Mouse (Mus musculus) forebrain, embryonic 10.5 days (tissue): Measurements from ENCODE around the gene Eva1c. TPM values are rescaled to one million over a fixed set of nuclear protein-coding genes. Genes with fewer than 3 reads are reported as not detected.
A peak's percentile ranks its signal among the peaks of the same experiment; 100 is the strongest.

ENCODE experiments used
- DNase-seq: peaks from one replicate; pipeline ENCODE4 v3.0.0-alpha.2; 2017; ENCODE audit warnings: low spot score; ENCODE audit errors: extremely low spot score
- H3K27ac ChIP-seq: fragments of 300-500 bp; sonication (generic); 2 replicates; pipeline ENCODE4 v1.5.1; 2016; ENCODE audit warnings: mild to moderate bottlenecking
- H3K27me3 ChIP-seq: fragments of 300-500 bp; sonication (generic); 2 replicates; pipeline ENCODE4 v1.6.1; 2016; ENCODE audit warnings: mild to moderate bottlenecking; ENCODE audit not compliant: poor library complexity, severe bottlenecking
- H3K36me3 ChIP-seq: fragments of 300-500 bp; sonication (generic); replicated peaks from 2 replicates; pipeline ENCODE4 v1.6.1; 2016; ENCODE audit warnings: mild to moderate bottlenecking, moderate library complexity
- H3K4me1 ChIP-seq: fragments of 300-500 bp; sonication (generic); 2 replicates; pipeline ENCODE4 v1.6.1; 2016
- H3K4me3 ChIP-seq: fragments of 300-500 bp; sonication (generic); 2 replicates; pipeline ENCODE4 v1.5.1; 2016; ENCODE audit warnings: mild to moderate bottlenecking, moderate library complexity
- H3K9me3 ChIP-seq: fragments of 300-500 bp; sonication (generic); 2 replicates; pipeline ENCODE4 v1.6.1; 2016; ENCODE audit warnings: mild to moderate bottlenecking, moderate library complexity
- WGBS: fragments of 180-500 bp; shearing (Covaris S2); methylation state at CpG from one replicate; pipeline ENCODE4 v1.1.7; 2016; 5-methylcytosine and 5-hydroxymethylcytosine counted together
- polyA plus RNA-seq: library from polyadenylated mRNA; unstranded; fragments of >200 nt; fragmentation: Nextera tagmentation; extraction: Ambion mirVana; gene quantifications from 2 replicates; pipeline ENCODE4 v1.2.1, GENCODE M21; 2016

Eva1c gene
- polyA plus RNA-seq, 1 experiment from 2014 or later = 0.48 TPM

DNA sequence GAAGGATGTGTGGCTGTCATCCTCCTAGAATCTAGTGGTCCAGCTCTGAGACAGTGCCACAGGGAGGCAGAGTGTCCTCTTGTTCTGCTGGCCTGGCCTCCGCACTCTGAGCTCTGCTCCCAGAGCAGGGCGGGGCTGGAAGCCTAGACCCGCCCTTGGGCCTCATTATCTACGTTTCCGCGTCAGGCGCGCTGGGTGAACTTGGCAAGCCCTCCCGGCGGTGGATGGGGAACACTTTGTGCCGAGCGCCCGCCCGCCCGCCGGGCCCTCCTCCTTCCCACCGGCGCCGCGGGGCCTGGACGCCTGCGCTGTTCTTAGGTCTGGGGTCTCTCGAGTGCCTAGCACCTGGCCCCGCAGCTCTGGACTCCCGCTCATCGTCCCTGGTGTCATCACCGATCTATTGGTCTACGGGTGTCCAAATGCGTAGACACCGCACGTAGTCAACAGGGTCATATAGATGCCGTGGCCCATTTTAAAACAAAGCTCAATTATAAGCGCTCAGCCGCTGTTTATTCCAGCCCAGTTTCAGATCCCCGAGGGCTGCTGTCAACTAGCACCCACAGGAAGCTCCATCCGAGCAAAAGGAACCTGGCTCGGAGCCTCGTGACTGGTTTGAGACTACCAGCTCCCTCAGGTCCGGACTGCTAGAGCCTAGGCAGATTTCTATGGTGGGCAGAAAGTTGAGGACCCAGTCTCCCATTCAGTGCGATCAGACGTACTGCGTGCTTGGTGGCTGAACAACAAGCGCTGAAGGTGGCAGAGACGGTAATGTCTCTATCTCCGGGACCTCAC, 3.6 kb downstream of the Eva1c start:
- Histone ChIP-seq H3K4me3 (peak overlapping the region; percentile 68), H3K27me3 (peaks cover 79% of the 10 kb centered on the region), H3K4me1 (peaks cover 47% of the 10 kb centered on the region), H3K9me3 (no peaks in the 10 kb centered on the region), H3K36me3 (no peaks in the 10 kb centered on the region), H3K27ac (peak overlapping the region; percentile 71)
- peak; percentile 72 for DNase-seq
- WGBS = under 1% methylated on average over 45 of the region's 45 CpGs

DNA sequence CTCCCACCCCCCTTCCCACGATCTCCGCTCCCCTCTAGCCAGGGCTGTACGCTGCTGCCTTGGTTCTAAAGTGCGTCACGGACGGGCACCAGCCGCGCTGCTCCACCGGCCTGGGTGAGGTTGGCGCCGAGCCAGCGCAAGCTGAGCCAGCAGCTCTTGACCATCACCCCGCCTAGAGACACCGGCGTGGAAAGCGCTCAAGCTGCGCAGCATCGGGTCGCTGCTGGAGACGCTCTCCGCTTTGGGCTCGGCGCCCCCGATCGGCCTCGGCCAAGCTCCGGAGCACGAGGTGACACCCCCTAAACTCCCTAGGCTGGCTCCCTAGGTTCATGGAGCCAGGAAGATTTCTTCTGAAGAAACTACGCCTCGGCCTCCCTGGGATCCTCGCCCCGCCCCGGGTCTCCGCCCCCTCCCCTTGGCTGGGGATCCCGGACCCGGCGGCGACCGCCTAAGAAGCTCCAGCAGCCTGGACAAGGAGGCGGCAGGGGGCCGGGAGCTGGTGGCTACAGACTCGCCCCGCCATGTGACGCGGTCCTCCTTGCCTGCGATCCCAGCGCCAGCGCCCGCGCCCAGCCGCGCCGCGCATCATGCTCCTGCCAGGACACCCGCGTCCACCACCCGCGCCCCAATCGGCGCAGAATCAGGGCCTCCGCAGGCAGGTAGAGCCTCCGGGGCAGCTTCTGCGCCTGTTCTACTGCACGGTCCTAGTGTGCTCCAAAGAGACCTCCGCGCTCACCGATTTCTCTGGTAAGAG, 4.3 kb downstream of the Eva1c start:
- H3K4me1 ChIP-seq = peaks cover 47% of the 10 kb centered on the region
- peaks cover 83% of the 10 kb centered on the region for H3K27me3 ChIP-seq
- H3K4me3 ChIP-seq = peak overlapping the region; percentile 68
- under 1% methylated on average over 67 of the region's 67 CpGs for WGBS
- no peaks in the 10 kb centered on the region for H3K9me3 ChIP-seq
- H3K36me3 ChIP-seq = no peaks in the 10 kb centered on the region
- DNase-seq = peak; percentile 66
- H3K27ac ChIP-seq = peak overlapping the region; percentile 71

DNA sequence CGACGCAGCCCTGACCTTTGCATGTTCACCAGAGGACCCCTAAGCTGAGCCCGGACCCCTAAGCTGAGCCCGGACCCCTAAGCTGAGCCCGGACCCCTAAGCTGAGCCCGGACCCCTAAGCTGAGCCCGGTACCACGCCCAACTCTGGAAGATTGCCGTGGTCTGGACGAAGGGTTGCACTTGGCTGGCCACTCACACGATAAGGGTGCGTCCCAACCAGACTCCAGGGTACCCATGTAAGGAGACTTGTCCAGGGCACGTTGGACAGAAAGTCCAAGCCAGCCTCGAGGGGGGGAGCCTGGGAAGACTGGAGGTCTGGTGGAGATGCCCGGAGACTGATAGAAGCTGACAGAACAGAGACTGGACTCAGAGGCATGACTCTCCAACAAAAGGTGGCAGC, 5.2 kb downstream of the Eva1c start:
- Histone ChIP-seq H3K4me1 (peaks cover 47% of the 10 kb centered on the region), H3K27me3 (peaks cover 81% of the 10 kb centered on the region)
- 26% methylated on average over 15 of the region's 15 CpGs for WGBS

DNA sequence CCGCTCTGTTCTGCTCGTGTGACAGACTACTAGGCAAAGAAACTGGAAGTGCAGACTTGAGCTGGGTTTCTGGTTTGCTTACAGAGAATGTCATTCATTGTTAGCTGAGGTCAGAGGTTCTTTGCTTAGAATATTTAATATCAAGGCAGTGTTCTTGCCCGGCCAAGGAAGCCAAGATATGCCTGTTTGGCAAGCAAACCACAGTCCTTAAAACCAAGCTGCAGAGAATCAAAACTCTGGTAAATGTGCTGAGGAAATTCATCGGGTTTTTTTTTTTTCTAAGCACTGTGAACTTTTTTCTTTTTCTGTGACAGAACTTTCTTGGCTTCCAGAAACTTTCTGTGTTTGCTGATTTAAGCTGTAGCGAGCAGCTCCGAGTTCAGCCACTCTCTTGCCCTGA, 6.0 kb downstream of the Eva1c start:
- peaks cover 47% of the 10 kb centered on the region for H3K4me1 ChIP-seq
- no peak overlapping the region for H3K27ac ChIP-seq
- H3K9me3 ChIP-seq = no peaks in the 10 kb centered on the region
- DNase-seq = no peak
- no peak overlapping the region for H3K4me3 ChIP-seq
- no peaks in the 10 kb centered on the region for H3K36me3 ChIP-seq
- H3K27me3 ChIP-seq = peaks cover 79% of the 10 kb centered on the region
- 64% methylated on average over 6 of the region's 6 CpGs for WGBS

More for the DNA sequence above, 5.2 kb downstream of the Eva1c start:
- H3K27ac ChIP-seq = no peak overlapping the region
- no peak for DNase-seq
- peak overlapping the region; percentile 68 for H3K4me3 ChIP-seq
- no peaks in the 10 kb centered on the region for H3K9me3 ChIP-seq
- no peaks in the 10 kb centered on the region for H3K36me3 ChIP-seq

DNA sequence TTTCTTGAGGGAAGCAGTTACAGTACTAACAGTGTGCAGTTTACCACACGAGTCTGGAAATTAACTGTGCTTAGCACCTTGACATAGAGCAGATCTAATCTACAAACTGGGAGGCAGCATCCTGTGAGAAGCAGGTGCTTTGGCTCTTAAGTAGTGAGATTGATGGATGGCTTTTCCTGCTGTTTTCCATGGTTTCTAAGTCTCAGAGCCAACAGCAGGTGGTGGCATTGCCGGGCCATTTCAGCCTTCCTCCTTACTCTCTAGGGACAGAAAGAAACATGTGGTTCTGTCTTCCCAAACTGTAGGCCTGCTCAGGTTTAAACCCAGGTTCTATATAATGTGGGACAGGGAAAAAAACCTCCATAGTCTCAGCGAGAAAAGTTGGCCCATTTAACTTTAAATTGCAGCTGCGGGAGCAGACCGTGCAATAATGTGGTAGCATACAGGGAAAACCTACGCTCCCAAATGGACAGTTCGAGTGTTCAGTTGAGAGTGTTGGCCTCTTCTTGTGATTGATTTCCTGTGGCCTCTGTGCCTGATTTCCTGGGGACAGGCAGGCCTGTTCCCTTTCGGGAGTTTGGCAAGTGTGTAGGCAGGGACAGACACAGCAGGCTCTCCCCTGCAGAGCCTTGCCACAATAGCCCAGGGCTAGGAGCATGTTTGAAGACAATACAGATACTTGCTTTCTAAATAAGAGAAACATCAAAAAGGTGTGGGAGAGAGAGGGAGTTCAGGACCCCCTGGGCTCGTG, 6.7 kb downstream of the Eva1c start:
- Histone ChIP-seq H3K27ac (no peak overlapping the region), H3K27me3 (peaks cover 75% of the 10 kb centered on the region), H3K9me3 (no peaks in the 10 kb centered on the region), H3K4me1 (peaks cover 47% of the 10 kb centered on the region), H3K4me3 (no peak overlapping the region), H3K36me3 (no peaks in the 10 kb centered on the region)
- no peak for DNase-seq
- 28% methylated on average over 9 of the region's 9 CpGs for whole genome bisulfite sequencing

DNA sequence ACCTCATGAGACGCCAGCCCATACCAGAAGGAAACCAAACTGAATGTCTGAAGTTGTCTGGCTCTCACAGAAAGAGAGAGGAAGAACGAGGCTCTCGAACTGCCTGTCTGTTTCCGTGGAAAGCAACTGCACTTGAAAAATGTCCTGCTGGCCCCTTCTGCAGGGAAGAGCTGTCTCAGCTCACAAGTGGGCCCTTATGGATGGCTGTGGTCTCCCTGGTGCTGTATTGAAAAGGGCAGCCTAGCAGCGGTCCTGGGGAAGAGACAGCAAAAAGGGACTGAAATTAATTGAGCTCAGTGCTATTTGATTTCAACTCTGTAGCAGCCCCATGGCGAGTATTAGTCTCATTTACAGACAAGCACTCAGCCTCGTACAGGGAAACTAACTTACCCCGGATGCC, 10.9 kb downstream of the Eva1c start:
- Histone ChIP-seq H3K9me3 (no peaks in the 10 kb centered on the region), H3K27ac (no peak overlapping the region), H3K27me3 (peaks cover 35% of the 10 kb centered on the region), H3K36me3 (no peaks in the 10 kb centered on the region), H3K4me3 (no peak overlapping the region), H3K4me1 (peaks cover 35% of the 10 kb centered on the region)
- WGBS = 85% methylated on average over 8 of the region's 8 CpGs
- no peak for DNase-seq

DNA sequence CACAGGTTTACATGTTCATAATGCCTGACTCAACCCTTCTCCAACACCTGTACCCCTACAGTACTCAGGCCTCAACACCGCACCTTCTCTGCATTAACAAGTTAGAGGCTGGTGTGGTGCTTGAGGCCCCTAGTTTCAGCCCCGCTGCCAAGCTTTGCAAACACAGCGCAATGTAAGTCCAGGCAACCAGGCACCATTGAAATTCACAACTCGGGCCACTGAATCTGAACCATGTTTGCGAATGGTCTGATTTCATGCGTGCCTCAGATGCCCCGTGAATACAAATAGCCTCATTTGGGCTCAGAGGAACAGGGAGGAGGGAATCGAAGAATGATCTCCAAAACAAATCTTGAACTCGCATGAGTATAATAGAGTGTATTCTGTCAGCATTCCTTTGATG, 15.6 kb downstream of the Eva1c start:
- Histone ChIP-seq H3K9me3 (no peaks in the 10 kb centered on the region), H3K27me3 (peaks cover 12% of the 10 kb centered on the region), H3K4me1 (peaks cover 46% of the 10 kb centered on the region), H3K4me3 (no peak overlapping the region), H3K36me3 (no peaks in the 10 kb centered on the region), H3K27ac (no peak overlapping the region)
- WGBS = 55% methylated on average over 9 of the region's 9 CpGs
- no peak for DNase-seq

DNA sequence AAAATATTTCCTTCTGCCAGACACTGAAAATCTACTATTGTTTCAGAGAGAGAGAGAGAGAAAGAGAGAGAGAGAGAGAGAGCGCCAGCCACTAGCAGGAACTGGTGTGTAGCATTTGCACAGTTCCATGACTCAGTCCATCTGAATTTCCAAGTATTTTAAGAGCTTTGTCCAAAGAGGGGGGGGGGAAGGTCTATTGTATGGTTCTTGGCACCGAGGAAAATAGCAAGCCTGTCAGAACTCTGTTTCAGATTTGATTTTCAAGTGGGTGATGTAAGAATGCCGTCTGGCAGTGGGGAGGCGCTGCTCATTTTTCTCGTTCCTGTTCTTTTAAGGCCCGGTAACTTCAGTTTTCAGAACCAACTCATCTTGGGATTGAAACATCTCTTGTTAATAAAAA, 18.5 kb downstream of the Eva1c start:
- Histone ChIP-seq H3K4me3 (no peak overlapping the region), H3K4me1 (peaks cover 71% of the 10 kb centered on the region), H3K27me3 (0 out of 2 replicates have a peak, but pooled peaks cover 6% of the 10 kb centered on the region), H3K36me3 (no peaks in the 10 kb centered on the region), H3K9me3 (no peaks in the 10 kb centered on the region), H3K27ac (peak overlapping the region; percentile 35; the same call in 1 of the 2 replicates)
- no peak for DNase-seq
- WGBS = 90% methylated on average over 6 of the region's 6 CpGs

DNA sequence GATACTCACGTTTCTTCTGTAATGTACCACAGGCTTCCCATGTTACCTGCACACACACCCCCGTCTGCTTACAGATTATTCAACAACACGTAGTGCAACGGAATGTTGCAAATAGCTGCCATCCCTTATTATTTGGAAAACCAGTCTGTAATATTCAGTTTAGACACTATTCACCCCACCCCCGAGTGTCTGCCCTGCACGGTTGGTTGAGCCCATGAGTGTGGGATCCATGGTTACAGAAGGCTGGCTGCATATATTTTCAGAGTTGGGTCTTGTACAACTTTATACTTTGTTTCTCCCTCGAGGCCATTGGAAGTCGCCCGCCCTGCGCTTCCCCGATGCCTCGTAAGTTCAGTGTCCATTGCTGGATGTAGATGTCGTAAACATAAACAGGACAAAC, 19.1 kb downstream of the Eva1c start:
- Histone ChIP-seq H3K36me3 (no peaks in the 10 kb centered on the region), H3K27ac (no peak overlapping the region), H3K4me3 (no peak overlapping the region), H3K27me3 (0 out of 2 replicates have a peak, but pooled peaks cover 6% of the 10 kb centered on the region), H3K9me3 (no peaks in the 10 kb centered on the region), H3K4me1 (peaks cover 76% of the 10 kb centered on the region)
- 93% methylated on average over 13 of the region's 13 CpGs for WGBS
- DNase-seq = no peak

DNA sequence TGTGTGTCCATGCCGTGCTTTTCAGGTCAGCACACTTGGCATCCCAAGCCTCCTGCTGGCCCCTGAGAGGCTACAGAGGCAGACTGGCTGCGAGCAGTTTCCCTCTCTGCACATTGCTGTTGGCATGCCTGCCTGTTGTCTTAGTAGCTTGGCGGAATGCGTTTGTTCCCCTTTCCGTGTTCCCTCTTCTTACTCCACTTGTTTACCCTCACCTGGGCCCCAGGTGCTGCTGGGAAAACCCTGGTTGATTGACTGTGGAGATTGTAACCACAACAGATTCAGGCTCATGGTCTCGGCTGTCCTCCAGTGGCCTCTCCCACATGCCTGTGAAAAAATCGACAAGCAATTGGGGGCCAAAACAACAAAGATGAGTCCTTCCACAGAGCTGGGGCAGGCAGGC, 22.2 kb downstream of the Eva1c start:
- no peak overlapping the region for H3K4me3 ChIP-seq
- no peaks in the 10 kb centered on the region for H3K36me3 ChIP-seq
- H3K4me1 ChIP-seq = peaks cover 67% of the 10 kb centered on the region
- no peaks in the 10 kb centered on the region for H3K9me3 ChIP-seq
- WGBS = 90% methylated on average over 7 of the region's 7 CpGs
- 0 out of 2 replicates have a peak, but pooled peaks cover under 1% of the 10 kb centered on the region for H3K27me3 ChIP-seq
- no peak for DNase-seq
- H3K27ac ChIP-seq = peak overlapping the region; percentile 48; the same call in 1 of the 2 replicates

DNA sequence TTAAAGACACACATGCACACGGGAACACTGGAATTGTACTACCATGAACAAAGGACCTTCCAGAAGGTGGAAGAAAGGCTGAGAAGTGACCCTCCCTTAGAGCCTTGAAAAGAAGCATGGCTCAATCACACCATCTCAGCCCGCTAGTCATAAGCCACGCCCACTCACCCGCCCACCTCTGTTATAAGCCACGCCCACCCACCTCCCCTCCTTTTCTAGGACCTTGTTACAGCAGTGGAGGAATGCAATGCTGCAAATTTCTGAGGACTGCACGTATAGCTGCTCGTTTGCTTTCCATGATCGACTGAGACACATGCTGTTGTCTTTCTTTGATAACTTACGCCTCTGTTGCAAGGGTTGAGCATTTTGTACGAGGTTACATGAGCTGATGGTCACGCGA, 22.7 kb downstream of the Eva1c start:
- Histone ChIP-seq H3K36me3 (no peaks in the 10 kb centered on the region), H3K9me3 (no peaks in the 10 kb centered on the region), H3K4me3 (no peak overlapping the region), H3K27me3 (no peaks in the 10 kb centered on the region), H3K4me1 (peaks cover 69% of the 10 kb centered on the region), H3K27ac (peak overlapping the region; percentile 48; the same call in 1 of the 2 replicates)
- 55% methylated on average over 12 of the region's 12 CpGs for WGBS
- DNase-seq = peak; percentile 42

DNA sequence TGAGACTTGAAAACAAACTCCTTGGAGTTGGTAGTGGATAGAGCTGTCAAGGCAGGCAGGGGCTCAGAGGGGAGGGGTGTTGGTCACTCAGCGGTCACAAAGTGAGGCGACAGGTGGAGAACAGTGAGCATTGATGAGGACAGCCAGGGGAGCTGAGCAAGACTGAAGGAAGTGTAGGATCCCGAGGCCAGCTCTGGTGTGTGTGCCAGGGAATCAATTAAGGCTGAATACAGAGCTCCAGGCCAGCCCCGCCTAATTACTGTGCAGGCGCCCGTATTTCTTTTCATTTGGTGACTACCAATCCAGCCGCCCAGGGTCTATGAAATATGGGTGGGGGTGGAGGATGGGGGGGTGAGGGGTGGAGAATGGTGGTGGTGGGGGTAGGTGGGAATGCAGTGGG, 24.4 kb downstream of the Eva1c start:
- DNase-seq = no peak
- Histone ChIP-seq H3K9me3 (no peaks in the 10 kb centered on the region), H3K4me3 (no peak overlapping the region), H3K4me1 (peaks cover 64% of the 10 kb centered on the region), H3K27ac (peak overlapping the region; percentile 45; the same call in 1 of the 2 replicates), H3K36me3 (no peaks in the 10 kb centered on the region), H3K27me3 (no peaks in the 10 kb centered on the region)
- 69% methylated on average over 7 of the region's 7 CpGs for WGBS
